Mouse (Mus musculus) stomach, postnatal 0 days (tissue): ENCODE measurements around the gene Txk.

Experiments
- CTCF ChIP-seq: IDR thresholded peaks from 2 replicates; pipeline ENCODE4 v1.5.1; 2016; ENCODE audit warnings: antibody characterized with exemption, low read depth, mild to moderate bottlenecking, moderate library complexity
- EP300 ChIP-seq: optimal IDR thresholded peaks from 2 replicates; pipeline ENCODE3; 2016; ENCODE audit warnings: antibody characterized with exemption

- TF ChIP-seq CTCF = no peak
- no peak for TF ChIP-seq EP300
Measured at GRCm38 (mm10) chr5:72725404-72725803, 27.2 kb downstream of the Txk start.
